Mouse (Mus musculus) brain, embryonic 14.5 days (tissue): ENCODE results near the gene Itga10. TPM values are rescaled to one million over a fixed set of nuclear protein-coding genes. Genes with fewer than 3 reads are reported as not detected.
"Not testable (repeated sequence)": the region's sequence is repeated elsewhere in the genome, so short reads cannot be mapped to it uniquely, and the experiment has no call there.

Source experiments
- DNase-seq: peaks from one replicate; pipeline ENCODE4 v3.0.0-alpha.2; 2011; ENCODE audit warnings: low read depth
- CTCF ChIP-seq: fragments of 200-500 bp; IDR thresholded peaks from 2 replicates; pipeline ENCODE4 v1.5.1; 2012; ENCODE audit warnings: inconsistent platforms, mild to moderate bottlenecking, moderate library complexity, borderline replicate concordance; ENCODE audit not compliant: insufficient read depth, insufficient read length; ENCODE audit errors: extremely low read depth
- POLR2A ChIP-seq: fragments of 200-500 bp; IDR thresholded peaks from 2 replicates; pipeline ENCODE4 v1.6.1; 2012; ENCODE audit warnings: mild to moderate bottlenecking, inconsistent platforms, borderline replicate concordance; ENCODE audit not compliant: poor library complexity, insufficient read depth, insufficient read length, severe bottlenecking; ENCODE audit errors: extremely low read depth
- polyA plus RNA-seq: library from polyadenylated mRNA; depleted of rRNA; stranded (reverse); fragments of >200 nt; gene quantifications from 2 replicates; pipeline ENCODE4 v1.2.3, GENCODE M21; 2012

The Itga10 gene
- polyA plus RNA-seq, 1 experiment = 5.8 TPM

DNA sequence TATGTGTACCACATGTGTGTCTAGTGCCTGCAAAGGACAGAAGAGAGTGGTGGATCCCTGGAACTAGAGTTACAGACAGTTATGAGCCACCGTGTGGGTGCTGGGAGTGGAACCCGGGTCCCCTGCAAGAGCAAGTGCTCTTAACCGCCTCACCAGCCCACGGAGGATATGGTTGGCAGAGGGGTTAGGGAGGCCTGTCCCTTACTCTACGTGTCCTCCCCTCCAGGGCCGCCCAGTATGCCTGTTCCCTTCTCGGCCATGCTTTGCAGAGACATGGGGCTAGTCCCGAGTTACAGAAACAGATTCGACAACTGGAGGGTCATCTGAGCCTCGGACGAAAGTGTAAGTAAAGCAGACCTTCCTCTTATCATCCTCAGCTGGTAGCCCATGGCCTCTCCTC is 8.9 kb upstream of the Itga10 start:
- TF ChIP-seq POLR2A (no peak), CTCF (no peak)
- DNase-seq = no peak

DNA sequence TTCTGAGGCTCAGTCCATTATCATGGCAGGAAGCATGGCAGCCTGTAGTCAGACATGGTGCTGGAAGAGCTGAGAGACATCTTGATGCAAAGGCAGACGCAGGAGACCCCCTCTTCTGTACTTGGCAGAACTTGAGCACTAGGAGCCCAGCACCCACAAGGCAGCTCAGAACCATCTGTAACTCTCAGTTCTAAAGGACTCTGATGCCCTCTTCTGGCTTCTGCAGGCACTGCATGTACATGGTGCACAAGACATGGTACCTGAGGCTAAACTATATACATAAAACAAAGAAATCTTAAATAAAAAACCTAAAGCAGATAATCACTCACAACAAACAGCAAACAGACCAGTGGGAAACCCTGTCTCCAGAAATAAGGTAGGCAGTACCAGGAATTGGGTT is 6.2 kb upstream of the Itga10 start:
- peak; percentile 61; the same call in 1 of the 2 replicates for TF ChIP-seq CTCF
- TF ChIP-seq POLR2A = no peak
- DNase-seq = peak; percentile 47

DNA sequence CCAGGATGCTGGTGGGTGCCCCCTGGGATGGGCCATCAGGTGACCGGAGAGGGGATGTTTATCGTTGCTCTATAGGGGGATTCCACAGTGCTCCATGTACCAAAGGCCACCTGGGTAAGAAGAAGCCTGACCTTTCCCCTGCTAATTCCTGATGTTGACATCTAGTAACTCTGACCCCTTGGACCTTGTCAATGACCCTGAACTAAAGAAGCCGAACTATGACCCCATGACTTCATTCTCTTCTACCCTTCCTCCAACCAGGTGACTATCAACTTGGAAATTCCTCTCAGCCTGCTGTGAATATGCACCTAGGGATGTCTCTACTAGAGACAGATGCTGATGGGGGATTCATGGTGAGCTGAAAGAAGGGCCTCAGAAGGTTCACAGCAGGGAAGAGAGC is 2.0 kb downstream of the Itga10 start:
- no peak for DNase-seq
- TF ChIP-seq CTCF (no peak), POLR2A (no peak)

DNA sequence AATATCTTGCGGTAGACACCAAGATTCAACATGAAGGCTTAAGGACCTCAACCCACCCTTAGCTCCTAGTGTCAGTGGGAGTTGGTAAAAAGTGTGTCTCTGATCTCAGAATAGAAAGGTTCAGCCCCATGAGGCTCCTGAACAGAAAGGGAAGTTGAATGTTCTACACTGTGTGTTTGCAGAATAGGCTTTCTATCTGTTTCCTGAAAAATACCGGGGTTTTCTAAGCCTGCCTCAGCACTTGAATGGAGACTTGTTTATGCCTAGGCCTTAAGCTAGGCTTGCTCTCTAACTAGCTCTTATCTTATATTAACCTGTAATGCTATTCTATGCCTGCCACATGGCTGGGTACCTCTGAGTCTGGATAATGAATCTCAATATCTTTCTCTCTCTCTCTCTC is 15.5 kb downstream of the Itga10 start:
- DNase-seq = no peak
- TF ChIP-seq CTCF (no peak), POLR2A (no peak)

DNA sequence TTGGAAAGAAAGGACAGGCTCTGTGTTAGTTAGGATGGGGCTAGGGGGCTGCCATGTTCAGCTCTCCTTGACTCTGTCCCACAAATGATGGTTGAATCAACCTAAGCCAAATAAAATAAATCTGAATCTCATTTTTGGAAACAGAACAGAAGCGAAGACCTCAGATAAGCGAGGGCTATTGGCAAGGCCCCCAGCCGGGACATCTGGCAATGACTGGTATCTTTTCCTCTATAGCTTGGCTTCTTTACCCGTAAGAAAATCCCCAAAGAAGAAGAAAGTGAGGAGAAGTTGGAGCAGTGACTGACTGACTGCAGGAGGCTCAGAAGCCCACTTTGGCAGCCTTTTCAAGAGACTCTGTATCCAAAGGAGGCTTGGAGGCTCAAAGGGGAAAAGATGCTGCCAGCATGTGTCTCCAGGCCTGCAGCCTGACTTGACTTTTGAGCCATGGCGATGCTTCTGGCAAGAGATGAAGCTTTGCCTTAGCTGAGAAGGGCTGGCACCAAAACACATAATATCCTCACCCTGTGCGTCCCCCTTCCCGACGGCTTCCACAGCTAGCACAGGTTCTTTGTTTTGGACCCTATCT is 17.4 kb downstream of the Itga10 start:
- peak; percentile 20 for DNase-seq
- TF ChIP-seq CTCF (no peak), POLR2A (no peak)

DNA sequence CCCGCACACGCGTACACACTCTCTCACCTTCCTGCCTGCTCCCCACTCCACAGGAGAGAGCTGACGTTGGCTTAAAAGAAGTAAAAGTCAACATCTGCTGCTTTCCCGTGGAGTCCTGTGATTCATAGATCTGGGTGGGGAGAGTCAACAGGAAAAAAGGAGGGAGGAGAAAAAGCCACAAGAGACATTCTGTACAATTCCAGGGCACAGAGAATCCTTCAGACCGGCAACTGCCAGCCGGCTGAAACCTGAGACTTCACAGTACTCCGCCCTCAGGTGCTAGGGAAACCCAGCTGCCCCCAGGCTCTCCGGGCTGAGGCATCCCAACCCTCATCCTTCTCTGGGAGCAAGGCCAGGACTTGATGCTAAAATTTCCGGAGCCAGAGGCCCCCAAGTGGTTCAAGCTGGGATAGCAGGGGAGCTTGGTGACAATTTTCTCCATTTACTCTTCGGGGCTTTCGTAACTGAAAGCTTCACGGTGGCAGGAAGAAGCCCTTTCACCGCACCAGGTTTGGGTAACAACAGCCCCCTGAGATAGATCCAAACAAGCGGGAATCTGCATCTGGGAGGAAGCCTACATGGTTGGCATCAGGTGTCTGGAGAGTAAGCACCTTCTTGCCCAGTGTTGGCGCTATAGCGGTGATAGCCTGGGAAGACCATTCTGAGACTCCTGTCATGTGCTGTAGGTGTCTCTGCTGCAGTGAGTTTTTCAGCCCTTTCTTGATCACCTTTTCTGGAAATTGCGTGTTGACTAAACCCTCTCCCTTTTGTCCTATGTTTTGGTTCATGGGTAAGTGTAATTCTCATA is 18.3 kb downstream of the Itga10 start:
- TF ChIP-seq CTCF (peak; percentile 89), POLR2A (no peak)

DNA sequence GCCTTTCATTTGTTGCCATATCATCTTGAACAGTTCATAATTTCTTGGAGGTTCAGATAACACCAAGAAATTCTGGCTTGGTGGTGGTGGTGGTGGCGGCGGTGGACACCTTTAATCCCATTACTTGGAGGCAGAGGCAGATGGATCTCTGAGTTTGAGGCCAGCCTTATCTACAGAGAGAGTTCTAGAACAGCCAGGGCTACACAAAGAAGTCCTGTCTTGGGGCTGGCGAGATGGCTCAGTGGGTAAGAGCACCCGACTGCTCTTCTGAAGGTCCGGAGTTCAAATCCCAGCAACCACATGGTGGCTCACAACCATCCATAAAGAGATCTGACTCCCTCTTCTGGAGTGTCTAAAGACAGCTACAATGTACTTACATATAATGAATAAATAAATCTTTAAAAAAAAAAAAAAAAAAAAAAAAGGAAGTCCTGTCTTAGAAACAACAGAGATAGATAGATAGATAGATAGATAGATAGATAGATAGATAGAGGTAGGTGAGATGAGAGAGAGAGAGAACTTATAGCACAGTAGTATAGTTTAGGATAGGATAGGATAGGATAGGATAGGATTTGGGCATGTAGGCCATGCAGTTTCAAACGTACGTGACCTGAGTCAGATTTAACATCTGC is 20.5 kb downstream of the Itga10 start:
- DNase-seq = not testable (repeated sequence)

More for the DNA sequence above, 18.3 kb downstream of the Itga10 start:
- peak; percentile 92 for DNase-seq

DNA sequence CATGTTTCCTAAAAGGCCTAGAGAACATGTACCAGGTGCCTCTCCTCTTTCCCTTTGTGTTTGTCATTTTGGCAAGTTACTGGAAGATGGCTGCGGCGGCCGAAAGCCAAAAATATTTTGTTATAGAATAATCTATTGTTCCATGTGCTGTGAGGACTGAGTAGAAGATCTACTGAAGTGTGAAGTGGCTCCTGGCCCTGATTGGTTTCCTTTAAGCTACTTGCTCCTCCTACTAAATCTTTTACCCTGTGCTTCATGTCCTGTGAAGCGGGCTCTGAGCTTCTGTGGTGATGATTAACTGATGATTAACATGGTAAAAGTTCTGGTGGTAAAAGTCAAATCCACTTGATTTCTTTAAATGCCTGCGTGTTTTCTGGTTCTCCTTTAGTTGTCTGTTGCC is 21.5 kb downstream of the Itga10 start:
- no peak for TF ChIP-seq POLR2A
- TF ChIP-seq CTCF = no peak

DNA sequence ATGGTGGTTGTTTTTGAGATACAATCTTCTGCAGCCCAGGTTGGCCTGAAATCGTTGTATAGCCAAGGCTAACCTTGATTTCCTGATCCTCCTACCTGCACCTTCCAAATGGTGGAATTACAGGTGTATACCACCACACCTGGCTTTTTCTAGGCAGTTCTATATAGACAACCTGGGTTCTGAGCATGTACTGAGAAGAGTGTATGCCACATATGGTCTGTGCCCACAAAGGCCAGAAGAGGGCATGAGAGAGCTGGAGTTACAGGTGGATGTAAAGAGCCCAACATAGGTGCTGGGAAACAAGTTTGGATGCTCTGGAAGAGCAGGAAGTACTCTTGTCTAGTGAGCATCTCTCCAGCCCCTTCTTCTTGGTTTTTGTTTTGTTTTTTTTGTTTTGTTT is 21.9 kb downstream of the Itga10 start:
- no peak for DNase-seq
- TF ChIP-seq POLR2A = no peak
- peak; percentile 41; the same call in 1 of the 2 replicates for TF ChIP-seq CTCF

More for the DNA sequence above, 21.5 kb downstream of the Itga10 start:
- no peak for DNase-seq

DNA sequence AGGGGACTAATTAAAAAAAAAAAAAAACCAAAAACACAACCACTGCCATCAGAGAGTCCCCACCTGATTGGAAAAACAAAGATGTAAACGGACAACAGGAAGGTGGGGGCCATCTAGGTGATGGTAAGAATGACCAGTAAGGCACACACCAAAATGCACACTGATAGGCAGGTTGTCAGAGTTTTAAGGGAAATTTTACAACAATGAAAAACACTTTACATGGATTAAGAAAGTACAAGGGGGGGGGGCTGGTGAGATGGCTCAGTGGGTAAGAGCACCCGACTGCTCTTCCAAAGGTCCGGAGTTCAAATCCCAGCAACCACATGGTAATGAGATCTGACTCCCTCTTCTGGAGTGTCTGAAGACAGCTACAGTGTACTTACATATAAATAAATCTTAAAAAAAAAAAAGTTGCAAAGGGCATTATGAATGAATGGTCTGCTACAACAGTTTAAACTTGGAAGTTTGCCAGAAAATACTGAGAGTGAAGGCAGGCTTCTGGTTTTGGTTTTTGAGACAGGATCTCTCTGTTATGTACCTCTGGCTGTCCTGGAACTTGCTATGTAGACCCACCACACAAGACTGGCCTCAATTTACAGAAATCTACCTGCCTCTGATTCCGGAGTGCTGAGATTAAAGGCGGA is 23.2 kb downstream of the Itga10 start:
- DNase-seq = no peak
- TF ChIP-seq CTCF (no peak), POLR2A (no peak)

DNA sequence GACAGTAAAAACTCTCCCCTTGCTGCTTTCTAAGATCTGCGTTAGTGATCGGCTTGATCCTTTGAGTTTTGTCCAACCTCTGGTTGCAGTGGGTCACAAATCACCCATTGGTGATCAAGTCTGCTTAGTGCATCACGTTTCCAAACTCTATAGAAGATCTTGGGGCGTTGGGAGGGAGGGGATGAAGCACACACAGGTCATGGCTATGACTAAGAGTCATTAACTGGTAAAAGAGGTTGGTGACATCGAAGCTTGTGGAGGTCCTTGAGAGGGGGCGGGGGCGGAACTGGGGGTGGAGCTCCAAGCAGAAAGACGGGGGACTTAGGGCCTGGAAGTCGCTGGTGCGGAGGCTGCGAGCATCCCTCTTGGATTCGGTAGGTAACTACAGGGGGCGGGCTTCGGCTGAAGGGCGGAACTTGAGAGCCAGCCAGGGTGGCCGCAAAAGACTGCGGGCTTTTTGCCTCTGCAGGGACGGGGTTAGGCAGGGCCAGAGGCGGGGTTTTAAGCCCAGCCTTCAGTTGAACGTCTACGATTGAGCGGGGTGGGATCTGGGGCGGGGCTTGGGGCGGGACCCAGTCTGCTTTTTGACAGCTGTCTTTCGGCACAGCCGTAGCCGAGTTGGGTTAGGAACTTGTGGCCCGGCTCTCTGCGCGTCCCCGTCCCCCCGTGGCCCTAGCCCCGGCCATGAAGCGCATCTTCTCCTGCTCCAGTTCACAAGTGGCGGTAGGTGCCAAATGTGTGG is 24.5 kb downstream of the Itga10 start, which contains the start of gene Ankrd35:
TSS of gene Ankrd35 (plus strand) at position 405 of the 742 bp plus-strand sequence.
- DNase-seq = peak; percentile 88
- TF ChIP-seq CTCF (peak; percentile 25; the same call in 1 of the 2 replicates), POLR2A (no peak)

DNA sequence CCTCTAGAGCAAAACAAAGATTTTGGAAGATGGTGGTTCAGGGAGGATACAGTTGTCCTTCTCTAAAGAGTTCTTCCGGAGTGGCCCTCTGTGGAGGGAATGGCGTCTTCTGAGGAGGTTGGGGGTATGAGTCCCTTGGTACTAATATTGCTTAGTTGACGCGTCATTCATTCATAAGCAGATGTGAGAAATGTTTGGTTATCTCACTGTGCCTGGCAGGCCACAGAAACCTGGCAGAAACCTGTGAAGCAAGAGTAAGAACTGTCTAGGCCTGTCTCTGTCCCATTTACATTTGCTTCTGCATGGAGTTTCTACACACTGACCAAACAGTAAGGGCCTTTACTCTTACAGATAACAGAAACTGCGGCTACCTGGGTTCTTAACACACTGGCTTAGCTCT is 26.1 kb downstream of the Itga10 start:
- no peak for DNase-seq
- TF ChIP-seq POLR2A (no peak), CTCF (no peak)
